Mouse (Mus musculus) lung, embryonic 15.5 days (tissue): ENCODE measurements at regions not wholly inside any gene's neighbourhood (a gene's known extent, or its start where the extent isn't known, plus 50 kb on each side); places are given as distances from the start of the nearest gene placed in this dataset.

Source experiments
- ATAC-seq: fragments of 200-750 bp; cut with Nextera tagmentation; 2 replicates; pipeline ENCODE4 v1.8.0; 2017; ENCODE audit warnings: moderate number of reproducible peaks, borderline replicate concordance; ENCODE audit not compliant: low FRiP score, low TSS enrichment; ENCODE audit errors: extremely low read depth
- H3K27ac ChIP-seq: fragments of 300-500 bp; sonication (generic); 2 replicates; pipeline ENCODE4 v1.5.1; 2015; ENCODE audit warnings: moderate library complexity, mild to moderate bottlenecking, inconsistent platforms
- H3K27me3 ChIP-seq: fragments of 300-500 bp; sonication (generic); 2 replicates; pipeline ENCODE4 v1.6.1; 2015; ENCODE audit warnings: inconsistent platforms
- H3K36me3 ChIP-seq: fragments of 300-500 bp; sonication (generic); 2 replicates; pipeline ENCODE4 v1.6.1; 2015; ENCODE audit warnings: inconsistent platforms
- H3K4me1 ChIP-seq: fragments of 300-500 bp; sonication (generic); 2 replicates; pipeline ENCODE4 v1.6.1; 2015; ENCODE audit warnings: inconsistent platforms
- H3K4me2 ChIP-seq: fragments of 300-500 bp; sonication (generic); 2 replicates; pipeline ENCODE4 v1.6.1; 2015; ENCODE audit warnings: inconsistent platforms, mild to moderate bottlenecking, moderate library complexity
- H3K4me3 ChIP-seq: fragments of 300-500 bp; sonication (generic); 2 replicates; pipeline ENCODE4 v1.5.1; 2015; ENCODE audit warnings: mild to moderate bottlenecking, inconsistent platforms
- H3K9ac ChIP-seq: fragments of 300-500 bp; sonication (generic); 2 replicates; pipeline ENCODE4 v1.6.1; 2015; ENCODE audit warnings: inconsistent platforms
- H3K9me3 ChIP-seq: fragments of 300-500 bp; sonication (generic); 2 replicates; pipeline ENCODE4 v1.6.1; 2016; ENCODE audit warnings: inconsistent platforms
- WGBS: fragments of 180-500 bp; shearing (Covaris S2); methylation state at CpG from one replicate; pipeline ENCODE4 v1.1.7; 2015; 5-methylcytosine and 5-hydroxymethylcytosine counted together

DNA sequence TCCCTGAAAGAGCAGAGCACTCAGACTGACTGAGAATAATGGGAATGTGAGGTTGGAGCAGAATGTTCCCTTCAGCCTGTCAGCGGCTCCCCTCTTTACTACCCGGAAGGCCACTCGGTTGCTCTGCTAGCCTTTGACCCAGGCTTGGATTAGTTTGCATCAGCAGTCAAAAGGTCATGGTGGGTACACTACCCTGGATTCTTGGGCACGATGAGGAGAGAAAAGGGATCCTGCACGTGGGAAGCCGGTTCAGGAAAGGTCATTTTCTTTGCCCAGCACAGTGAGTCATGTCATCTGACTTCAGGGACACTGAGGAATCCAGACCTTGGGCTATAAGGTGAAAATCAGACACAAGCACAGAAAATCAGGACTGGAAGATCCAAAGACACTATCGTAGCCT is 443.3 kb downstream of the Rps24 start:
- H3K4me3 ChIP-seq: no peak overlapping the region
- no peaks in the 10 kb centered on the region for H3K27me3 ChIP-seq
- WGBS: 24% methylated on average over 7 of the region's 7 CpGs
- H3K36me3 ChIP-seq: no peaks in the 10 kb centered on the region
- ATAC-seq: no peak
- no peak overlapping the region for H3K4me2 ChIP-seq
- no peak overlapping the region for H3K27ac ChIP-seq
- no peaks in the 10 kb centered on the region for H3K4me1 ChIP-seq
- no peak overlapping the region for H3K9ac ChIP-seq
- no peaks in the 10 kb centered on the region for H3K9me3 ChIP-seq

DNA sequence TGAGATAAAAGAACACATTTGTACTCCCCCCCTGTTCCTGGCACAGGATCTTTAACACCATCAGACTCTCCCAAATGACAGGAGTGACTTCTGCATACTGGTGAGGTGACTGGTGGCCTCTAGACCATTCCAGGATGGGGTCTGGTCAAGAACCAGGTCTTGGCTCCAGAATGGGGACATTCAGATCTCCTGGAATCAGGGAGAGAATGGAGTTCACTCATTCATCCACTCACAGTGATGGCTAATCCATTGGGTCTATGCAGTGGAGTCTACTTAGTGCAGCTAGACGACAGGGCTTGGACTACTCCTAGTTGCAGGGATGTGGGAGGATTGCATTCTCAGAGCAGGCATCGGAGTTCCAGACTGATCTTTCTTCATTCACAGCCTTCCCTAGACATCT is 451.0 kb downstream of the Rps24 start:
- WGBS: 77% methylated on average over 2 of the region's 2 CpGs
- H3K9me3 ChIP-seq: no peaks in the 10 kb centered on the region
- no peak overlapping the region for H3K4me3 ChIP-seq
- H3K4me2 ChIP-seq: no peak overlapping the region
- 0 out of 2 replicates have a peak, but pooled peaks cover 7% of the 10 kb centered on the region for H3K4me1 ChIP-seq
- no peaks in the 10 kb centered on the region for H3K36me3 ChIP-seq
- no peak overlapping the region for H3K27ac ChIP-seq
- no peak for ATAC-seq
- H3K27me3 ChIP-seq: no peaks in the 10 kb centered on the region
- no peak overlapping the region for H3K9ac ChIP-seq

GRCm38 (mm10) chr14:24939068-24939467 is 452.1 kb downstream of the Rps24 start:
- H3K27ac ChIP-seq: no peak overlapping the region
- no peaks in the 10 kb centered on the region for H3K27me3 ChIP-seq
- no peak overlapping the region for H3K4me2 ChIP-seq
- no peaks in the 10 kb centered on the region for H3K9me3 ChIP-seq
- H3K4me1 ChIP-seq: 0 out of 2 replicates have a peak, but pooled peaks cover 7% of the 10 kb centered on the region
- no peak for ATAC-seq
- H3K36me3 ChIP-seq: no peaks in the 10 kb centered on the region
- H3K4me3 ChIP-seq: no peak overlapping the region
- 61% methylated on average over 4 of the region's 4 CpGs for WGBS
- H3K9ac ChIP-seq: no peak overlapping the region

GRCm38 (mm10) chr14:24939476-24940200 is 452.7 kb downstream of the Rps24 start:
- H3K9me3 ChIP-seq: no peaks in the 10 kb centered on the region
- no peaks in the 10 kb centered on the region for H3K27me3 ChIP-seq
- H3K4me1 ChIP-seq: 0 out of 2 replicates have a peak, but pooled peaks cover 7% of the 10 kb centered on the region
- no peak overlapping the region for H3K4me2 ChIP-seq
- H3K27ac ChIP-seq: no peak overlapping the region
- H3K4me3 ChIP-seq: no peak overlapping the region
- WGBS: 56% methylated on average over 9 of the region's 9 CpGs
- H3K9ac ChIP-seq: no peak overlapping the region
- H3K36me3 ChIP-seq: no peaks in the 10 kb centered on the region
- ATAC-seq: no peak

- no peaks in the 10 kb centered on the region for H3K36me3 ChIP-seq
- 41% methylated on average over 2 of the region's 2 CpGs for WGBS
- H3K4me1 ChIP-seq: no peaks in the 10 kb centered on the region
- H3K4me2 ChIP-seq: no peak overlapping the region
- no peaks in the 10 kb centered on the region for H3K9me3 ChIP-seq
- no peak overlapping the region for H3K27ac ChIP-seq
- ATAC-seq: no peak
- no peak overlapping the region for H3K9ac ChIP-seq
- no peak overlapping the region for H3K4me3 ChIP-seq
- H3K27me3 ChIP-seq: no peaks in the 10 kb centered on the region
These were observed 458.8 kb downstream of the Rps24 start for GRCm38 (mm10) chr14:24945716-24946115.

GRCm38 (mm10) chr14:24947084-24947483 is 460.2 kb downstream of the Rps24 start:
- H3K27me3 ChIP-seq: no peaks in the 10 kb centered on the region
- H3K9me3 ChIP-seq: no peaks in the 10 kb centered on the region
- no peak overlapping the region for H3K4me3 ChIP-seq
- no peak for ATAC-seq
- H3K4me1 ChIP-seq: no peaks in the 10 kb centered on the region
- no peak overlapping the region for H3K4me2 ChIP-seq
- no peaks in the 10 kb centered on the region for H3K36me3 ChIP-seq
- H3K9ac ChIP-seq: no peak overlapping the region
- H3K27ac ChIP-seq: no peak overlapping the region
- 77% methylated on average over 5 of the region's 5 CpGs for WGBS

- H3K27me3 ChIP-seq: no peaks in the 10 kb centered on the region
- H3K9ac ChIP-seq: no peak overlapping the region
- no peaks in the 10 kb centered on the region for H3K4me1 ChIP-seq
- no peak overlapping the region for H3K4me2 ChIP-seq
- 70% methylated on average over 11 of the region's 11 CpGs for WGBS
- no peak overlapping the region for H3K27ac ChIP-seq
- no peaks in the 10 kb centered on the region for H3K9me3 ChIP-seq
- H3K4me3 ChIP-seq: no peak overlapping the region
- no peak for ATAC-seq
- H3K36me3 ChIP-seq: no peaks in the 10 kb centered on the region
These were observed 469.0 kb downstream of the Rps24 start for GRCm38 (mm10) chr14:24955891-24956410.

- no peak overlapping the region for H3K9ac ChIP-seq
- H3K4me1 ChIP-seq: no peaks in the 10 kb centered on the region
- H3K4me2 ChIP-seq: no peak overlapping the region
- no peaks in the 10 kb centered on the region for H3K27me3 ChIP-seq
- no peaks in the 10 kb centered on the region for H3K9me3 ChIP-seq
- no peak for ATAC-seq
- 69% methylated on average over 2 of the region's 2 CpGs for WGBS
- H3K36me3 ChIP-seq: no peaks in the 10 kb centered on the region
- H3K27ac ChIP-seq: no peak overlapping the region
- no peak overlapping the region for H3K4me3 ChIP-seq
These were observed 469.7 kb downstream of the Rps24 start for GRCm38 (mm10) chr14:24956528-24957210.

- WGBS: 73% methylated on average over 4 of the region's 4 CpGs
- Histone ChIP-seq H3K9ac (no peak overlapping the region), H3K4me3 (no peak overlapping the region), H3K36me3 (no peaks in the 10 kb centered on the region), H3K4me2 (no peak overlapping the region), H3K4me1 (no peaks in the 10 kb centered on the region), H3K27me3 (no peaks in the 10 kb centered on the region), H3K9me3 (no peaks in the 10 kb centered on the region), H3K27ac (no peak overlapping the region)
- no peak for ATAC-seq
These were observed 470.5 kb downstream of the Rps24 start for GRCm38 (mm10) chr14:24957392-24957791.

DNA sequence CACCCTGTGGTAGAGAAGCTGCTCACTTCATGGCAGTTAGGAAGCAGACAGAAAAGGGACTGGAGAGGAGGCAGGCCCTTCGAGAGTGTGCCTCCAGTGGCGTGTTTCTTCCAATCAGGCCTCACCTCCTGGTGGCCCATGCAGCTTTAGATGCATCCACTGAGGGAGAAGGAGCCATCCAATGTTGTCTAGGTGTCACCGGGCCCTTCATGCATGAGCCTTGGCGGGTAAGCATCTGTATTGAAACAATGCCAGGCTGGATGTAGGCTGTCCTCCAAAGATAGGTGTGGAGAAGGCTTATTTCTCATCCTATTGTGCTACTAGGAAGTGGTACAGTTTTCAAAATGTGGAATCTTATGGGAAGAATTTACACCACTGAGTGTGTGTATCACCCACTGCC is 471.9 kb downstream of the Rps24 start:
- H3K4me3 ChIP-seq: no peak overlapping the region
- no peak for ATAC-seq
- H3K36me3 ChIP-seq: no peaks in the 10 kb centered on the region
- no peaks in the 10 kb centered on the region for H3K4me1 ChIP-seq
- no peak overlapping the region for H3K4me2 ChIP-seq
- H3K27ac ChIP-seq: no peak overlapping the region
- H3K27me3 ChIP-seq: no peaks in the 10 kb centered on the region
- no peak overlapping the region for H3K9ac ChIP-seq
- 77% methylated on average over 4 of the region's 4 CpGs for WGBS
- H3K9me3 ChIP-seq: no peaks in the 10 kb centered on the region

GRCm38 (mm10) chr14:24959401-24959800 is 472.5 kb downstream of the Rps24 start:
- H3K4me2 ChIP-seq: no peak overlapping the region
- H3K4me3 ChIP-seq: no peak overlapping the region
- ATAC-seq: no peak
- no peaks in the 10 kb centered on the region for H3K27me3 ChIP-seq
- no peak overlapping the region for H3K27ac ChIP-seq
- no peak overlapping the region for H3K9ac ChIP-seq
- WGBS: 70% methylated on average over 1 of the region's 1 CpGs
- H3K4me1 ChIP-seq: no peaks in the 10 kb centered on the region
- H3K36me3 ChIP-seq: no peaks in the 10 kb centered on the region
- no peaks in the 10 kb centered on the region for H3K9me3 ChIP-seq

DNA sequence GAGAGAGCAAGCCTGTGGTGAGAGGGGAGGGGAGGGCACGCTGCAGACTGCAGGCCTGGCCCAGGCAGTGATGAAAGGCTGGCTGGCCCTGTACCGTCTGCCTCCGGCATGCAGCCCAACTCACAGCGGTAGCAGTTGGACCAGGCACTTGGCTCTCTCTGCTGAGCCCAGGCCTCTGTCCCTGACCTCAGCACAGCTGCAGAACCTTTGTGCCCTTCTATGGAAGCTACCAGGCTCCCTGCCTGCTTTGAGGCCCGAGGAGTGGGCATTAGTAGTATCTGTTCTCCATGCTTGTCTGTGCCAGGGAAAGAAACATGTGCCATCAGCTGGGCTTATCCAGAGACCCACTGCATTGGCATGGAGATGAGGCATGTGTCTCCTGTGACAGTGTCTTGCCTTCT is 473.2 kb downstream of the Rps24 start:
- Histone ChIP-seq H3K4me1 (no peaks in the 10 kb centered on the region), H3K9me3 (no peaks in the 10 kb centered on the region), H3K27me3 (no peaks in the 10 kb centered on the region), H3K36me3 (no peaks in the 10 kb centered on the region), H3K9ac (no peak overlapping the region), H3K4me3 (no peak overlapping the region), H3K4me2 (no peak overlapping the region), H3K27ac (no peak overlapping the region)
- WGBS: 43% methylated on average over 5 of the region's 5 CpGs
- no peak for ATAC-seq
